Mouse (Mus musculus) left cerebral cortex, postnatal 14 days (tissue): ENCODE measurements around the gene Olfr1393. TPM values are rescaled to one million over a fixed set of nuclear protein-coding genes. Genes with fewer than 3 reads are reported as not detected.
A peak's percentile ranks its signal among the peaks of the same experiment; 100 is the strongest.

ENCODE experiments used
- DNase-seq, 2 experiments: peaks; one replicate each; pipeline ENCODE4 v3.0.0; 2021 to 2022; ENCODE audit warnings: low spot score in 2 of 2, mixed read lengths in 1 of 2
- intact Hi-C: fragments of 180-260 bp; cut with DNase I; formaldehyde crosslinking; loops from one replicate; pipeline ENCODE4 v1.15.1; 2025
- long read RNA-seq, 2 experiments: library from polyadenylated mRNA; stranded (forward); transcript quantifications; one replicate each; pipeline ENCODE4 v2.0.0; 2021
- total RNA-seq, 2 experiments: library from RNA; stranded (reverse); gene quantifications; 2 replicates each; pipeline ENCODE4 v1.2.3; 2021

The Olfr1393 gene
- under 1 TPM in 1 of 2 experiments, not detected in 1; 0.13 TPM for total RNA-seq
- long read RNA-seq, experiment 1, result 0 reads
- long read RNA-seq, experiment 2, result 0 reads

GRCm38 (mm10) chr11:49278222-49278621 is at the start of gene Olfr1393:
TSS of gene Olfr1393 (plus strand) at chr11:49278304.
- intact Hi-C loops, result loop anchor here (10.0 kb wide), 1 partner anchor 257 kb away; no protein-coding TSS in a partner anchor
- no peak for DNase-seq

GRCm38 (mm10) chr11:49232781-49233180 is 45.3 kb upstream of the Olfr1393 start:
- intact Hi-C loops, result no loop called here
- peak; percentile 32 to 38 for DNase-seq

- DNase-seq, result no peak
- intact Hi-C loops, result no loop called here
These were observed 42.5 kb upstream of the Olfr1393 start for GRCm38 (mm10) chr11:49235459-49236207.

- intact Hi-C loops, result no loop called here
- no peak for DNase-seq
These were observed 41.2 kb upstream of the Olfr1393 start for GRCm38 (mm10) chr11:49236891-49237290.

GRCm38 (mm10) chr11:49237532-49237931 is 40.6 kb upstream of the Olfr1393 start:
- intact Hi-C loops, result no loop called here
- DNase-seq, result no peak

GRCm38 (mm10) chr11:49240310-49240709 is 37.8 kb upstream of the Olfr1393 start:
- DNase-seq, result no peak
- intact Hi-C loops, result loop anchor here (10.0 kb wide), 2 partner anchors 386 to 426 kb away; partner anchors contain the start of gene Trim41

- intact Hi-C loops, result loop anchor here (10.0 kb wide), 2 partner anchors 386 to 426 kb away; partner anchors contain the start of gene Trim41
- no peak for DNase-seq
These were observed 37.2 kb upstream of the Olfr1393 start for GRCm38 (mm10) chr11:49240874-49241273.

GRCm38 (mm10) chr11:49241471-49241870 is 36.6 kb upstream of the Olfr1393 start:
- intact Hi-C loops, result loop anchor here (10.0 kb wide), 2 partner anchors 387 to 427 kb away; partner anchors contain the start of gene Trim41
- no peak for DNase-seq

- intact Hi-C loops, result loop anchor here (10.0 kb wide), 2 partner anchors 388 to 428 kb away; partner anchors contain the start of gene Trim41
- no peak for DNase-seq
These were observed 35.0 kb upstream of the Olfr1393 start for GRCm38 (mm10) chr11:49242944-49243626.

- intact Hi-C loops, result loop anchor here (10.0 kb wide), 2 partner anchors 389 to 429 kb away; partner anchors contain the start of gene Trim41
- DNase-seq, result peak; percentile 91 to 92
These were observed 34.1 kb upstream of the Olfr1393 start, which contains the start of gene Mgat1 for GRCm38 (mm10) chr11:49243727-49244594. TSS of gene Mgat1 (plus strand) at chr11:49244191.

- no peak for DNase-seq
- intact Hi-C loops, result loop anchor here (10.0 kb wide), 2 partner anchors 390 to 430 kb away; partner anchors contain the start of gene Trim41
These were observed 33.5 kb upstream of the Olfr1393 start for GRCm38 (mm10) chr11:49244595-49244930.

GRCm38 (mm10) chr11:49245176-49245575 is 32.9 kb upstream of the Olfr1393 start:
- no peak for DNase-seq
- intact Hi-C loops, result loop anchor here (10.0 kb wide), 2 partner anchors 390 to 430 kb away; partner anchors contain the start of gene Trim41

- no peak for DNase-seq
- intact Hi-C loops, result loop anchor here (10.0 kb wide), 2 partner anchors 391 to 431 kb away; partner anchors contain the start of gene Trim41
These were observed 32.3 kb upstream of the Olfr1393 start for GRCm38 (mm10) chr11:49245634-49246415.

- no peak for DNase-seq
- intact Hi-C loops, result loop anchor here (10.0 kb wide), 2 partner anchors 392 to 432 kb away; partner anchors contain the start of gene Trim41
These were observed 31.6 kb upstream of the Olfr1393 start for GRCm38 (mm10) chr11:49246523-49246922.

GRCm38 (mm10) chr11:49247255-49247654 is 30.8 kb upstream of the Olfr1393 start:
- intact Hi-C loops, result loop anchor here (10.0 kb wide), 2 partner anchors 392 to 432 kb away; partner anchors contain the start of gene Trim41
- no peak for DNase-seq

GRCm38 (mm10) chr11:49248226-49248973 is 29.7 kb upstream of the Olfr1393 start:
- DNase-seq, result peak; percentile 33 to 36
- intact Hi-C loops, result loop anchor here (2.0 to 10.0 kb wide), 3 partner anchors 46 to 434 kb away; partner anchors contain the start of genes Trim41 and Zfp62
